Mouse (Mus musculus) lung, postnatal 36 days (tissue): ENCODE measurements around the gene Psap.

ENCODE experiments used
- DNase-seq: peaks from one replicate; pipeline ENCODE4 v3.0.0; 2022; ENCODE audit warnings: mixed read lengths

The Psap gene

GRCm38 (mm10) chr10:60350077-60350804 lies 72.8 kb downstream of the Psap start:
- no peak for DNase-seq

GRCm38 (mm10) chr10:60350805-60351167 lies 73.4 kb downstream of the Psap start:
- peak; percentile 97 for DNase-seq

- DNase-seq: peak; percentile 54
Observed at GRCm38 (mm10) chr10:60351248-60351647, 73.8 kb downstream of the Psap start.

- peak; percentile 95 for DNase-seq
Observed at GRCm38 (mm10) chr10:60351761-60352455, 74.5 kb downstream of the Psap start.
